ENCODE assay signal across 8 mouse cellular contexts in the genomic region with DNA sequence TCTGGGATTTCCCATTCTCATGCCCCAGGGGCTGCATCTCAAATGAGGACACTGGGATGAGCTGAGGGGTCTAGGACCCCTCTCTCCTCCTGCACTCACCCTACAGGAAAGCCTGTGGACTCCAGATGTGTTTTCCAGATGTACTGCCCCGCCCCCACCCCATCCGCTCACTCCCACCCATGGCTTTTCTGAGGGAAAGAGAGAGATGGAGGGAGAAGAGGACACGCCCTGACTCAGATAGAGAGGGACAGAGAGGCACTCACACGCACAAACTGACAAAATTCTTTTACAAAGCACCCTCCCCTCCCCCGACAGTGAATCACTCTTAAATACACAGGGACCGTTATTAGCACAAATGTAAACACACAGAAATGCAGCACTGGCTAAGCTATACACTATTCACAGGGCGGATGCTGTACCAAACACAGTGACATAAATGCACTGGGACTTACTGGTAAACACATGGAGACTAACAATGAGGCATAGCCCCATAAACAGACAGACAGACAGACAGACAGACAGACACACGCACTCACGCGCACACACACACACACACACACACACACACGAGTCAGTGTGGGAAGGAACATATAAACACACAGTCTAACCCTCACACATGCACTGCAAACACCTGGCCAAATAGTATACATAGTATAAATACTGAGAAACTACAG. TPM values are rescaled to one million over a fixed set of nuclear protein-coding genes. Genes with fewer than 3 reads are reported as not detected.
DNase-seq lines count a peak whose midpoint lies in the region; ATAC-seq and TF ChIP-seq lines count a peak whose summit lies in the region.

No protein-coding gene starts in this region.

- H3K27me3 ChIP-seq in kidney, postnatal 0 days (ENCODE audit: insufficient read depth, low read length), result no peaks in the 10 kb centered on the region
- no peaks in the 10 kb centered on the region for H3K27me3 ChIP-seq in embryonic facial prominence, embryonic 15.5 days
- no peaks in the 10 kb centered on the region for H3K27me3 ChIP-seq in intestine, postnatal 0 days (replicated peaks; ENCODE audit: control insufficient read depth, insufficient read depth, low read length)
- no peaks in the 10 kb centered on the region for H3K27me3 ChIP-seq in midbrain, embryonic 14.5 days (ENCODE audit: control insufficient read depth, insufficient read depth, low read length)

- H3K4me3 ChIP-seq in kidney, postnatal 0 days (replicated peaks; ENCODE audit: low read depth, low read length), result peak overlapping the region; percentile 27
- peak overlapping the region; percentile 35 for H3K4me3 ChIP-seq in embryonic facial prominence, embryonic 15.5 days (replicated peaks)
- H3K4me3 ChIP-seq in intestine, postnatal 0 days (ENCODE audit: low read depth, low read length), result peak overlapping the region; percentile 18; the same call in 1 of the 2 replicates
- H3K4me3 ChIP-seq in midbrain, embryonic 14.5 days (replicated peaks; ENCODE audit: low read depth, low read length), result peak overlapping the region; percentile 29

- peak overlapping the region; percentile 80 for H3K27ac ChIP-seq in kidney, postnatal 0 days
- peak overlapping the region; percentile 92 for H3K27ac ChIP-seq in embryonic facial prominence, embryonic 15.5 days (replicated peaks)
- peak overlapping the region; percentile 66; the same call in 1 of the 2 replicates for H3K27ac ChIP-seq in intestine, postnatal 0 days (ENCODE audit: low read depth, low read length)
- no peak overlapping the region for H3K27ac ChIP-seq in midbrain, embryonic 14.5 days (replicated peaks; ENCODE audit: low read depth, low read length)

- peak; percentile 84 for DNase-seq in kidney, postnatal 0 days (ENCODE audit: low spot score)
- no peak for DNase-seq in kidney, adult 18-20 months
- peak; percentile 26 for DNase-seq in midbrain, embryonic 14.5 days
- no peak for DNase-seq in frontal cortex, postnatal 36 days (ENCODE audit: low spot score in 2 of 2)
- DNase-seq in spleen, postnatal 14 days (ENCODE audit: low spot score in 2 of 2), result no peak
- no peak for DNase-seq in urinary bladder, adult 2 months (ENCODE audit: low spot score)

- peaks cover 14% of the 10 kb centered on the region for H3K36me3 ChIP-seq in kidney, postnatal 0 days (ENCODE audit: insufficient read depth, low read length)
- peaks cover 25% of the 10 kb centered on the region for H3K36me3 ChIP-seq in embryonic facial prominence, embryonic 15.5 days
- H3K36me3 ChIP-seq in intestine, postnatal 0 days (ENCODE audit: control insufficient read depth, insufficient read depth), result no peaks in the 10 kb centered on the region; the same call in 1 of the 2 replicates
- no peaks in the 10 kb centered on the region for H3K36me3 ChIP-seq in midbrain, embryonic 14.5 days (ENCODE audit: control insufficient read depth, insufficient read depth, low read length)

- peak overlapping the region; percentile 70 for H3K4me2 ChIP-seq in kidney, postnatal 0 days (ENCODE audit: low read length)
- peak overlapping the region; percentile 63 for H3K4me2 ChIP-seq in embryonic facial prominence, embryonic 15.5 days (replicated peaks)
- peak overlapping the region; percentile 61 for H3K4me2 ChIP-seq in intestine, postnatal 0 days (replicated peaks; ENCODE audit: low read depth)
- peak overlapping the region; percentile 63 for H3K4me2 ChIP-seq in midbrain, embryonic 14.5 days (ENCODE audit: low read length)

- 30% methylated on average over 11 of the region's 11 CpGs for WGBS in kidney, postnatal 0 days
- 30% methylated on average over 11 of the region's 11 CpGs for WGBS in embryonic facial prominence, embryonic 15.5 days
- 37% methylated on average over 11 of the region's 11 CpGs for WGBS in intestine, postnatal 0 days
- WGBS in midbrain, embryonic 14.5 days, result 58% methylated on average over 11 of the region's 11 CpGs

- ATAC-seq in kidney, postnatal 0 days (replicated peaks; ENCODE audit: low FRiP score, low read depth), result peak; percentile 82
- ATAC-seq in embryonic facial prominence, embryonic 15.5 days (ENCODE audit: insufficient number of reproducible peaks, low FRiP score, low TSS enrichment, low read depth), result peak; percentile 59
- peak; percentile 36 for ATAC-seq in intestine, postnatal 0 days
- peak; percentile 36; the same call in 1 of the 2 replicates for ATAC-seq in midbrain, embryonic 14.5 days (ENCODE audit: low FRiP score, low TSS enrichment)

- H3K9ac ChIP-seq in kidney, postnatal 0 days (ENCODE audit: low read depth, low read length), result peak overlapping the region; percentile 49
- H3K9ac ChIP-seq in embryonic facial prominence, embryonic 15.5 days, result no peak overlapping the region
- peak overlapping the region; percentile 34; the same call in 1 of the 2 replicates for H3K9ac ChIP-seq in intestine, postnatal 0 days (ENCODE audit: low read depth, low read length)
- peak overlapping the region; percentile 46 for H3K9ac ChIP-seq in midbrain, embryonic 14.5 days (replicated peaks; ENCODE audit: low read length)

- H3K9me3 ChIP-seq in kidney, postnatal 0 days (replicated peaks; ENCODE audit: low read length), result no peaks in the 10 kb centered on the region
- H3K9me3 ChIP-seq in embryonic facial prominence, embryonic 15.5 days (replicated peaks), result no peaks in the 10 kb centered on the region
- no peaks in the 10 kb centered on the region for H3K9me3 ChIP-seq in intestine, postnatal 0 days (ENCODE audit: control insufficient read depth)
- H3K9me3 ChIP-seq in midbrain, embryonic 14.5 days (ENCODE audit: control insufficient read depth, low read length), result no peaks in the 10 kb centered on the region

- no peak for TF ChIP-seq CTCF in kidney, postnatal 0 days (IDR thresholded peaks at IDR 0.05; ENCODE audit: low read depth)
- no peak for TF ChIP-seq CTCF in intestine, postnatal 0 days (IDR thresholded peaks at IDR 0.05; ENCODE audit: low read depth)

- H3K4me1 ChIP-seq in kidney, postnatal 0 days (replicated peaks; ENCODE audit: insufficient read depth, low read length), result peaks cover 19% of the 10 kb centered on the region
- H3K4me1 ChIP-seq in embryonic facial prominence, embryonic 15.5 days, result peaks cover 39% of the 10 kb centered on the region
- H3K4me1 ChIP-seq in intestine, postnatal 0 days (replicated peaks; ENCODE audit: control insufficient read depth, insufficient read depth, low read length), result 0 out of 2 replicates have a peak, but pooled peaks cover 2% of the 10 kb centered on the region
- peaks cover 10% of the 10 kb centered on the region; the same call in 1 of the 2 replicates for H3K4me1 ChIP-seq in midbrain, embryonic 14.5 days (ENCODE audit: control insufficient read depth, insufficient read depth, low read length)

RNA-seq across cellular contexts. Expression of a gene that starts 6.4 kb away (rescaled TPM):
- 95.7 and 110 TPM in 2 replicates for polyA plus RNA-seq in kidney, postnatal 0 days (2015; fragmentation: Nextera tagmentation; extraction: Ambion mirVana)
- 112 and 124 TPM in 2 replicates for polyA plus RNA-seq in embryonic facial prominence, embryonic 15.5 days (2015; fragmentation: Nextera tagmentation; extraction: Ambion mirVana)
- 52.1 and 58.8 TPM in 2 replicates for polyA plus RNA-seq in intestine, postnatal 0 days (2015; fragmentation: Nextera tagmentation; extraction: Ambion mirVana)
- 9.3 and 20.2 TPM in 2 replicates for polyA plus RNA-seq in midbrain, embryonic 14.5 days (2014; fragmentation: Nextera tagmentation; extraction: Ambion mirVana)
- 92.8 and 117 TPM in 2 replicates for polyA plus RNA-seq in urinary bladder, adult 2 months (2012; rRNA removed)

RNA-seq across cellular contexts. Expression of a gene that starts 27.5 kb away (rescaled TPM):
- 50.0 and 56.0 TPM in 2 replicates for polyA plus RNA-seq in kidney, postnatal 0 days (2015; fragmentation: Nextera tagmentation; extraction: Ambion mirVana)
- polyA plus RNA-seq in embryonic facial prominence, embryonic 15.5 days (2015; fragmentation: Nextera tagmentation; extraction: Ambion mirVana), result 56.8 and 61.0 TPM in 2 replicates
- polyA plus RNA-seq in intestine, postnatal 0 days (2015; fragmentation: Nextera tagmentation; extraction: Ambion mirVana), result 32.1 TPM in 2 replicates
- polyA plus RNA-seq in midbrain, embryonic 14.5 days (2014; fragmentation: Nextera tagmentation; extraction: Ambion mirVana), result 52.1 and 61.6 TPM in 2 replicates
- polyA plus RNA-seq in urinary bladder, adult 2 months (2012; rRNA removed), result 18.9 and 44.9 TPM in 2 replicates

RNA-seq across cellular contexts. Expression of a gene that starts 34.6 kb away (rescaled TPM):
- polyA plus RNA-seq in kidney, postnatal 0 days (2015; fragmentation: Nextera tagmentation; extraction: Ambion mirVana), result 25.4 and 26.7 TPM in 2 replicates
- 6.1 and 7.8 TPM in 2 replicates for polyA plus RNA-seq in embryonic facial prominence, embryonic 15.5 days (2015; fragmentation: Nextera tagmentation; extraction: Ambion mirVana)
- 9.7 and 11.6 TPM in 2 replicates for polyA plus RNA-seq in intestine, postnatal 0 days (2015; fragmentation: Nextera tagmentation; extraction: Ambion mirVana)
- polyA plus RNA-seq in midbrain, embryonic 14.5 days (2014; fragmentation: Nextera tagmentation; extraction: Ambion mirVana), result 1.4 and 2.1 TPM in 2 replicates
- 28.4 and 30.1 TPM in 2 replicates for polyA plus RNA-seq in urinary bladder, adult 2 months (2012; rRNA removed)

Comparison
In these comparisons a context has a peak if more than half of its experiments do, and no peak if none do; other contexts are left out.
1. DNase-seq: peak in kidney, postnatal 0 days (single experiment) and midbrain, embryonic 14.5 days (single experiment); none in kidney, adult 18-20 months (single experiment), frontal cortex, postnatal 36 days (0 of 2), spleen, postnatal 14 days (0 of 2) and urinary bladder, adult 2 months (single experiment).
2. Peak in every context shown above with its lines, with median percentiles within 50 percentile points of each other: ATAC-seq, H3K4me2 ChIP-seq and H3K4me3 ChIP-seq.